Comparison of ENCODE assay signal across 8 mouse cellular contexts in genomic region chr9:43284284-43284683, GRCm38 (mm10). TPM values are rescaled to one million over a fixed set of nuclear protein-coding genes. Genes with fewer than 3 reads are reported as not detected.
DNase-seq lines count a peak whose midpoint lies in the region; ATAC-seq and TF ChIP-seq lines count a peak whose summit lies in the region.

No protein-coding gene starts in this region.

- no peak for TF ChIP-seq POLR2A in MEL (IDR thresholded peaks at IDR 0.05; ENCODE audit: control insufficient read depth in 1 of 2, insufficient read depth in 1 of 2, low read depth in 1 of 2, low read length in 2 of 2, poor library complexity in 1 of 2)
- no peak for TF ChIP-seq POLR2A in cerebellum, adult 2 months (IDR thresholded peaks at IDR 0.05; ENCODE audit: borderline replicate concordance, insufficient read depth, low read length)

- H3K79me2 ChIP-seq in MEL (ENCODE audit: control insufficient read depth, insufficient read depth, low read length, poor library complexity): no peaks in the 10 kb centered on the region

- peak; percentile 84 to 90 for ATAC-seq in hematopoietic stem cell, adult 5-6 weeks (replicated peaks in 1 of 2; ENCODE audit: insufficient read depth in 1 of 2, low FRiP score in 2 of 2, low TSS enrichment in 1 of 2, low read depth in 1 of 2, poor library complexity in 2 of 2, severe bottlenecking in 2 of 2)
- ATAC-seq in lung, embryonic 16.5 days (ENCODE audit: low read depth): peak; percentile 94

- peaks cover 0 to 3% of the 10 kb centered on the region in 2 experiments; a peak in 3 of 4 replicates for H3K27me3 ChIP-seq in MEL (ENCODE audit: control insufficient read depth in 1 of 2, insufficient read depth in 2 of 2, low read length in 2 of 2)
- no peaks in the 10 kb centered on the region; the same call in 1 of the 2 replicates for H3K27me3 ChIP-seq in cerebellum, adult 2 months (ENCODE audit: control insufficient read depth, insufficient read depth, low read length)
- no peaks in the 10 kb centered on the region for H3K27me3 ChIP-seq in lung, embryonic 16.5 days (ENCODE audit: control insufficient read depth, insufficient read depth, low read depth, low read length)

- peak; percentile 78 for DNase-seq in MEL (ENCODE audit: low read depth, low spot score)
- DNase-seq in cerebellum, adult 2 months: peak; percentile 64 to 73
- peak; percentile 94 for DNase-seq in forelimb bud, embryonic 11.5 days (ENCODE audit: low read depth, low spot score)
- peak; percentile 74 for DNase-seq in layer of hippocampus, adult 9-10 months (ENCODE audit: low spot score)
- DNase-seq in ovary, postnatal 36 days (ENCODE audit: low spot score): peak; percentile 73
- peak; percentile 61 for DNase-seq in thymus, postnatal 25 days

- no peak overlapping the region for H3K4me2 ChIP-seq in lung, embryonic 16.5 days (ENCODE audit: low read depth, low read length)

- peak; percentile 86 to 97 (median 90) for TF ChIP-seq CTCF in MEL (IDR thresholded peaks at IDR 0.05 in 2 of 3, conservative IDR thresholded peaks at IDR 0.05 in 1 of 3; ENCODE audit: control insufficient read depth in 1 of 3, insufficient read depth in 1 of 3, low read depth in 2 of 3, low read length in 3 of 3, poor library complexity in 1 of 3, severe bottlenecking in 1 of 3)
- TF ChIP-seq CTCF in cerebellum, adult 2 months (IDR thresholded peaks at IDR 0.05; ENCODE audit: borderline replicate concordance, insufficient read depth, low read depth, low read length): peak; percentile 97

- no peak overlapping the region for H3K9ac ChIP-seq in MEL (ENCODE audit: control insufficient read depth, low read depth, low read length, poor library complexity, severe bottlenecking)
- no peak overlapping the region for H3K9ac ChIP-seq in lung, embryonic 16.5 days (ENCODE audit: low read length)

- 5% methylated on average over 6 of the region's 6 CpGs for WGBS in cerebellum, adult 2 months
- WGBS in lung, embryonic 16.5 days: 8% methylated on average over 6 of the region's 6 CpGs

- no peak overlapping the region for H3K27ac ChIP-seq in MEL (ENCODE audit: control insufficient read depth, low read depth, low read length)
- no peak overlapping the region for H3K27ac ChIP-seq in cerebellum, adult 2 months (ENCODE audit: insufficient read depth, low read length)
- no peak overlapping the region for H3K27ac ChIP-seq in lung, embryonic 16.5 days (ENCODE audit: low read length)

- H3K36me3 ChIP-seq in MEL (ENCODE audit: control insufficient read depth in 1 of 2, insufficient read depth in 2 of 2, low read length in 2 of 2): no peaks in the 10 kb centered on the region
- H3K36me3 ChIP-seq in lung, embryonic 16.5 days (ENCODE audit: control insufficient read depth, insufficient read depth, low read length): no peaks in the 10 kb centered on the region

- TF ChIP-seq EP300 in MEL (IDR thresholded peaks at IDR 0.05; ENCODE audit: low read depth in 1 of 2, low read length in 2 of 2): no peak

- peak; percentile 99 for TF ChIP-seq RAD21 in MEL (IDR thresholded peaks at IDR 0.05; ENCODE audit: low read depth, low read length)

- H3K9me3 ChIP-seq in MEL (replicated peaks; ENCODE audit: insufficient read depth, low read length): no peaks in the 10 kb centered on the region
- no peaks in the 10 kb centered on the region for H3K9me3 ChIP-seq in lung, embryonic 16.5 days (ENCODE audit: control insufficient read depth, low read length)

- no peak overlapping the region for H3K4me3 ChIP-seq in MEL (ENCODE audit: control insufficient read depth in 1 of 2, insufficient read depth in 1 of 2, low read depth in 2 of 2, low read length in 2 of 2)
- no peak overlapping the region for H3K4me3 ChIP-seq in cerebellum, adult 2 months (replicated peaks; ENCODE audit: insufficient read depth, low read depth, low read length)
- H3K4me3 ChIP-seq in lung, embryonic 16.5 days (ENCODE audit: low read length): no peak overlapping the region

- H3K4me1 ChIP-seq in MEL (ENCODE audit: control insufficient read depth in 1 of 2, insufficient read depth in 2 of 2, low read length in 2 of 2): no peaks in the 10 kb centered on the region
- no peaks in the 10 kb centered on the region for H3K4me1 ChIP-seq in cerebellum, adult 2 months (ENCODE audit: control insufficient read depth, insufficient read depth, low read length)
- H3K4me1 ChIP-seq in lung, embryonic 16.5 days (replicated peaks; ENCODE audit: control insufficient read depth, insufficient read depth, low read length): no peaks in the 10 kb centered on the region

TF ChIP-seq in MEL, 35 proteins besides CTCF, POLR2A, EP300 and RAD21:
- TF ChIP-seq RCOR1 (IDR thresholded peaks at IDR 0.05; ENCODE audit: low read depth, low read length) (no peak), SMC3 (IDR thresholded peaks at IDR 0.05; ENCODE audit: low read depth, low read length) (peak; percentile 99), KAT2A (conservative IDR thresholded peaks at IDR 0.05; ENCODE audit: low read depth, low read length) (no peak), ZC3H11A (IDR thresholded peaks at IDR 0.05; ENCODE audit: low read depth, low read length) (peak; percentile 94)

RNA-seq across cellular contexts. Expression of gene Trim29, which starts 26.4 kb away (rescaled TPM):
- not detected in 2 replicates for total RNA-seq in MEL (2012; rRNA removed)
- polyA plus RNA-seq in MEL (2012; ENCODE audit: insufficient read depth in 1 of 2, insufficient read length in 2 of 2, low read depth in 1 of 2, low replicate concordance in 2 of 2, missing spikeins in 1 of 2): not detected
- 0.18 and 0.44 TPM in 2 replicates for polyA plus RNA-seq in cerebellum, adult 2 months (2012; rRNA removed)
- not detected in 2 replicates for total RNA-seq in hematopoietic stem cell, adult 5-6 weeks (2017)
- 1.3 and 2.8 TPM in 2 replicates for polyA plus RNA-seq in lung, embryonic 16.5 days (2015; fragmentation: Nextera tagmentation; extraction: Ambion mirVana)

RNA-seq across cellular contexts. Expression of gene Oaf, which starts 44.6 kb away (rescaled TPM):
- total RNA-seq in MEL (2012; rRNA removed): 57.6 and 64.2 TPM in 2 replicates
- polyA plus RNA-seq in MEL (2012; ENCODE audit: insufficient read depth in 1 of 2, insufficient read length in 2 of 2, low read depth in 1 of 2, low replicate concordance in 2 of 2, missing spikeins in 1 of 2): 100 to 1,000 TPM in 1 of 2 experiments, not detected in 1; 137 TPM
- 5.2 and 6.3 TPM in 2 replicates for polyA plus RNA-seq in cerebellum, adult 2 months (2012; rRNA removed)
- total RNA-seq in hematopoietic stem cell, adult 5-6 weeks (2017): 1.7 and 1.8 TPM in 2 replicates
- polyA plus RNA-seq in lung, embryonic 16.5 days (2015; fragmentation: Nextera tagmentation; extraction: Ambion mirVana): 35.3 and 38.0 TPM in 2 replicates
